Mouse (Mus musculus): Measurements from ENCODE around the gene Egfem1. TPM values are rescaled to one million over a fixed set of nuclear protein-coding genes. Genes with fewer than 3 reads are reported as not detected.

The Egfem1 gene
- total RNA-seq, 4 experiments from 2014 or later = 27.9 to 44.9 (median 36.0) TPM

DNA sequence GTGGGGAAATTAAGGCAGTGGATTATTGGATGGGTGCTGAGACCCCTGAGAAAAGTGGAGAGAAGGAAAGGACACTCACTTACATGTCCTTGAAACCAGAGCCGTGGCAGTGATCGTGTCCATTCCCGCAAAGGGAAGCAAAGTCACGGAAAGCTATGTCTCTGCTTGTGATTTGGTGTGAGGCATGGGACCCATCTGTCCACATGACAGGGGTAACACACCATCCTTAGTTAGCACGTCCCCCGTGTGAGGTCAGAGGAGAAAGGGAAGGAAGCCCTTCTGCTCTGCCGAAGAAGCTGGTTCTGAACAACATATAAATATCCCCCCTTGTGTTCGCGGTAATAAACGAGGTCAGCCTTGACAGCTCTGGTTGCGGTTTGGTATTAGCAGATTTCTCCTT lies 52.7 kb downstream of the Egfem1 start:
- DNase-seq (ENCODE audit: low spot score in 2 of 2) = no peak

DNA sequence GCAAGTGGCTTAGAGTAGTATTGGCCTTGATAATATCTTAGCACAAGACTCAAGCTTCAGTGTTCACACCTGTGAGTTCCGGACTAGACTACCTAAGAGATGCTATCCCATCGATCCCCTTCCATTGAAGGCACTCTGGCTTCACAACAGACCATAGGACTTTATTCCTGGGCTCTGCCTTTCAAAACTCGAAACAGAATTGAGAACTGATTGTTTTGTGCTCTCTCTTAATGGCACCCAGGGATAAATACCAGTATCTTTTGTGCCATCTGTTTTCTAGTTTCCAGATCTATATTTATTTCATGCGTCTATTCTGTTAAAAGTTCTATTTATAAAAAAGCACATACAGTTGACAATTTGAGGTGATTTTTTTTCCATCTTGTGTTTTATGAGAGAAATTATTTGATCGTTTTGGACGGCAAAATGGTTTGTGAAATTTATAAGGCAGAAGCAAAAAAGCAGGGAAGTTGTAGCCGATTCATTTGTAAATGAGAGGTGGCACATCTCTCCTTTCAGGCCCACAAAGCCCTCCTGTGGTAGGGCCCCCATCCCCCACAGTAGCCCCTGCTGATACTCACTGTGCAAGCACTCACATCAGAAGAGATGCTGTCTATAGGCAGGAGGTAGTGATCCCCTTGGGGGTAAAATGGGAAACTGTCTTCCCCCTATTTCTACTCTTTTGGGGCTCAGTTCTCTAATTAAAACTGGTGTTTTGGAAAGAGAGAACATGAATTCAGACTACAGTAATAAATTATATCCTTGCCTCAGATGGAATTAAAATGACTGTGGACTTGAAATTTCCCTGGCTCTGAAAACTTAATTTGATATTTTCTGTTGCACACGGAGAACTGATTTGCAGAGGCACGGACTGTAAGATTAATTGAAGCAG lies 53.6 kb downstream of the Egfem1 start:
- no peak for DNase-seq (ENCODE audit: low spot score in 2 of 2)

DNA sequence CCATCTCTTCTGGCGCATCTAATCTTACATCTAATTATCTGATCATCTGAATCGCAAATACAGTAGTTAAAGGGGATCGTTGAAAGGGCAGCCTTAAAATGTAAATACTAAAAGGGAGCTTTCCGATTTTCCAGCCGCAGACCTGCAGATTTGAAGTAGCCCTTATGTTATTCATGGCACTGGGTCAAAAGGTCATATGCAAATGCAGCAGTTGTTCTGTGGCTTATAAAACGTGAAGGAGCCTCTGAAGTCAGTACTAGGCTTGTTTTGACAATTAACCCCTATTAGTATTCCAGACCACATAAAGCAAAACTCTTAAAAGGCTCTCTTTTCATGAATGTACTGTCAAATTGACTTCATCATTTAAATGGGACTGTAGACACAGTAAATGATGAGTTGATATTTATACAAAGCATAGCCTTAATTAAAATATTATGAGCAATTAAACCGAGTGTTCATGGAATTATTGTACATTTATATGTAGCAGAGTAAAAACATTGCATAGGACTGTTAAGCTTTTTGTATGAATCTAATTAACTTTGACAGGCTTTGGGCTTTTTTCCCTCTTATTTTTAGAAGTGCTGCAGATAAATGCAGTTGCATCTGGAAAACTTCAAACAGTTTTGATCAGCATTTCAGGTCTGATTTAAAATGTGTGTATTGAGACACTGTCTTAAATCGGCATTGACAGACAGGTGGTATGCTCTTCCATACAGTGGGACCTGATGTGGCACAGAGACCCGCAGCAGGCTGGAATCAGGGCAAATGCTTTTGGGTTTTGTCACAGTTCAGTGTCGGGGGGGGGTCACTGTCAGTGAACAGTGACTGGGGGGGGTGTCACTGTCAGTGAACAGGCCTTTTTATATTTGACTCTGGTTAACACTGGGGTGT lies 54.5 kb downstream of the Egfem1 start:
- no peak for DNase-seq (ENCODE audit: low spot score in 2 of 2)

DNA sequence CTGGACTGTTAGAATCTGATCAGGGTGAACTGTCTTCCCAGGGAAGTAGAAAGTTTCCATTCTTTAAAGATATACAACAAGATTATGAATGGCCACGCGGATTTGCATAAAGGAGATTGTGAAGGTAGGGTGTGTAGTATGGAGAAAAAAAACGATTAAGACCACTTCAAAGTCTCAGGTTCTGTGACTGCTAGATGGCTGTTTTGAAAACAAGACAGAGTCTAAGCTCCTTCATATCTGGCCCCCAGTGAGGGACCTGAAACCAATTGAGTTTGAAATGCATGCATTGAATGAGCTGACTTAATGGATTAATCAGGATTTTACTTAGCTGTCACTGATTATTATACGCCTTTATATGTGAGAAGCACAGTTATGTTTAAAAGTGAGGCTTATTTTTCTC lies 86.6 kb downstream of the Egfem1 start:
- no peak for DNase-seq (ENCODE audit: low spot score in 2 of 2)

- DNase-seq (ENCODE audit: low spot score in 2 of 2) = no peak
Observed at GRCm38 (mm10) chr3:29169003-29169402, 87.2 kb downstream of the Egfem1 start.

- DNase-seq (ENCODE audit: low spot score in 2 of 2) = no peak
Observed at GRCm38 (mm10) chr3:29176991-29177390, 95.2 kb downstream of the Egfem1 start.

DNA sequence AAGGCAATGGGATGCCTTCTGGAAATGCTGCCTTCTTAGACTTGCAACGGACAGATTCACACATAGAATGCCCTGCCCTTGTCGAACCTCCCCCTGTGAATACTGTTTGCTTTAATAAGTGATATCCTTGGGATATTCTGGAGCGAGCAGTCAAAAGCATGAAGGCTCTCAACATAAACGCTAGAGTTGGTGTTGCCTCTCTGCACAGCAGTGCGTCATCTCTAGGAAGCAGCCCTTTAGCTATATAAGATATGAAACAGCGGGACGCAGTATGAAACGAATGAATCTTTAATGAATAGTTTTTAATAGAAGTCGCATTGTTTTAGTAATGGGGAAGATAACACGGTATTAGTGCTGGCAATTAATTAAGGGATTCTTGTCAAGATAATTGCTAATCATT lies 101.2 kb downstream of the Egfem1 start:
- DNase-seq (ENCODE audit: low spot score in 2 of 2) = no peak

DNA sequence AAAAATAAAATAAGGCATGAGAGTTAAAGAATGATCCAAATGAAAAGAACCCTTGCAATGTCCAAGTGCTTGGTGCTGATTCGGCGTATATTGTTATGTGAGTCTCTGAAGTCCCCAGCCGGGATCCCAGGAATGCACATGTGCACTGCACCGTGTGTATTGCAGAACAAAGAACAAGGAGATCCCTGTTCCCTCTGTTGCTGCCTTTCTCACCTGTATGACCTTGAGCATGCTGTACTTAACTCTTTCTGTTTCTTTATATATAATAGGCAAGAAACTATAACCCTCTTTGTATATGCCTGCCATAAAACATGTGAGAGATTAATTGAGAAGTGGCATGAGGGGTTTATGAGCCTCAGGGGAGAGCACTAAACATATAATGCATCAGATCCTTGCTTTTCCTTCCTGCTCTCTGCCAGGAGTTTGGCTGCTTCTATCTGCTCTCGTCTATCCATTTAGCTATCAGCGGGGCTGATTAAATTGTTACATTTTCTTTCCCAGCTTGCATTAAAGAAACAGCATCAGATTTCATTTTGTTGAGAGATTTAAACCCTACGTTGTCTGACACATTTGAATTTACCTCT lies 101.9 kb downstream of the Egfem1 start:
- DNase-seq (ENCODE audit: low spot score in 2 of 2) = no peak

DNA sequence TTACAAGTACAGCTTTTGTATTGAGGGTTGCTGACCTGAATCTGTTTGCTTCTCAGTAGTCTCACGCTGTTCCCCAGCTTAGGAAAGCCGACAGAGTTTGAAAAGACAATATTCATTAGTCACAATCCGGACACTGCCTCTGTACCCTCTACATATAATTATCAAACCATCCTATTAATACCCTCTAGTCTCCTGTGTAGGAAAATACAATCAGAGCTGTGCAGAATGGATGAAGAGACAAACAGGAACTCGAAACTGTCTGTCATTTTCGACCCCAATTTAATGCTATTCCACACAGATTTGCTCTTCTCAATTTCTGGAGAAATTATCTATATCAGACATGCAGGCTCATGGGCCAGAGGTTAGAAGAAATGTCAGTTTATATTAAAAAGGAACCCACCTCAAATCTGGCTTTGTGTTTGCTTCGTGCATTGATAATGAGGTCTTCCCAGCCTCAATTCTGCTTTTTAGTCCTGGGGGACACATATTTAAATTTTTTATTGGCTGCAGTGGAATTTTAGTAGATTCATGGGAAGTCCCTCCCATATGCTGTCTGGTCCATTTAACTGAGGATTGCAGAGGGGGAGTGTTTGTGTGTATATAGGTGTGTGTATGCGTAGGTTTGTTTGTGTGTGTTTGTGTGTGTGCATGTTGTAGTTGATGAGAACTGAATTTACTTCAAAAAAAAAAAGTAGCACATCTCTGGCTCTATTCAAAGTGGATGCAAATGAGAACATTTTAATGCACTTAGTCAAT lies 102.8 kb downstream of the Egfem1 start:
- DNase-seq (ENCODE audit: low spot score in 2 of 2) = no peak

DNA sequence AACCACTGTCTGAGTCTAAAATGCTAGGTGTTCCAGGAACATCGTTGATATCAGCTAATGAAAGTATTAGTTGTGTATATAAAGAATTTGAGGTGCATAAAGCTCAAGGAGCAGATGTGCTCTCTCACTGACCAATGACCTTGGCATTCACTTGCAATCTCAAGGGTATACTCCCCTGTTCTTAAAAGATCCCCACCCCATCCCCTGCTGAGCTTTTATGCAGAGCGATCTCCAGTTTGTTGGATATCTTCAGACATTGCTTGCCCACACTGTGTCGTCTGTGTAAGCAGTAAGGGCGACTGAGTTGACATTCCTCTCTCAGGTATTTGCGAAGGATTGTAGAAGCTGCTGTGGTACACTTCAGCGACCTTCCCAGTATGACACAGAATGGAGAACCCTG lies 108.4 kb downstream of the Egfem1 start:
- no peak for DNase-seq (ENCODE audit: low spot score in 2 of 2)

DNA sequence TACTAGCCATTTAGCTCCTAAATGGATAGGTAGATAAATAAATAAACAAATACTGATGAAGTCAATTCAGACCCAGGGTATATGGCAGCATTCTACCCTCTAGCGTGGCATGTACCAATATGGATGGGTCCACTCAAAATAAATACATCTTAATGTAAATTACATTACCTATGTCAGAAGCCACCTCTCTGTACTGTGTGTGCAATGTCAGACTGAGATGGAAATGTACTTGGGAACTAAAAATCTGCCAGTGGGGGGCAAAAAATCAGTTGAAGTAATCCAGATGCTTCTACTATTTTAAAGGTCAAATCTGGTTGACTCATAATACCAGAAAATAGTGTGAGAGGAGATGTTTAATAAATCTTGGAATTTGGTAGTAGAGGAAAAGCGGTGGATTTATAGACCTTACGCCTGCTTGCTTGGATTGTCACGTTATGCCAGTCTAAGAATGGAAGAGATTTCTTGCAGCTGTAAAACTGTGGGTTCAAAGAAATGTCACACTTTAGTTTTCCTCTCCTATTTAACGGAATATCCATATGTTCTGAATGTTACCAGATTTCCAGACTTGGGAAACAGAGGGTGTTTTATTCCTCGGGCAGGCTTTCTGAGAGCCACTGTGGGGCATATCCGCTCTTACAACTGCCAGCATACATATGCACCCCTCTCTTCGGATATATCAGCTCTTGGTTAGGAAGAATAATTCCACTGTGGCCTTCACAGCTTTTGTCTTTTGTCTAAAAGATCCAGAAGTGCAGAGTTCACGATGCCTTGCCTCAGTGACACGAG lies 116.1 kb downstream of the Egfem1 start:
- DNase-seq (ENCODE audit: low spot score in 2 of 2) = no peak

DNA sequence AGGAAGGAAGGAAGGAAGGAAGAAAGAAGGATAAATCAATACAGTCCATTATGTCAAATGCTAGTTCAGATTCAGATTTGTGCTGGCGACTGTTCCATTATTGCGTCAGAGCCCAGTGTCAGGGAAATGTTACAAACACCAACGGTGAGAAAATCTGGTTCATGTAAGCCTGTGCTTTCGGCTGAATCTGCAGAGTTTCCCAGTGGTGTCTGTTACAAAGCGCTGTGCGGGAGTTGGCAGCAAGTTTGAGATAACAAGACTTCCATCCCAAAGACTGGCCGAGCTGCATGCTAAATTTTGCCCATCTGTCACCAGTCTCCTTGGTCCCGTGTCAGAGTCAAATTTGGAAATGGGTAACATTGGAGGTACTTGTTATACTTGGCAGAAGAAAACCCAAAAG lies 118.8 kb downstream of the Egfem1 start:
- peak in 1 of 2 experiments; percentile 14 for DNase-seq (ENCODE audit: low spot score in 2 of 2)

DNA sequence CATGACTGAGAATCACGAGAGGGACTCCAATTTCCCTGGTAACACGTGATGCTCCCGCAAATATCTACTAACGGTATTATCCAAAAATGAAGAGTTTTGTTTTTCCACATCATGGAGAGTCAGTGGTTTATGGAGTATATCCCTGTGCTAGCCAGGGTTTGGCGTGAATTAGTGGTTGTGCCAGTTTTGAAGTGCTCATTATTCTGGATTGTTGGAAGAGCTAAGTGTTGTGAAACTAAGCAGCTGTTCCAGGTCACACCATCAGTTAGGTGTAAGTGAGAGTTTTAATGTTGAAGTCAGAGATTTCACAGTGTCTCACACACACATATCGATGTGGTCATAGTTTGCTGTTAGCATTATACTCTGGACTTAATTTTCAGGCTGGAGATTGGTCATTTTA lies 120.7 kb downstream of the Egfem1 start:
- DNase-seq (ENCODE audit: low spot score in 2 of 2) = no peak

DNA sequence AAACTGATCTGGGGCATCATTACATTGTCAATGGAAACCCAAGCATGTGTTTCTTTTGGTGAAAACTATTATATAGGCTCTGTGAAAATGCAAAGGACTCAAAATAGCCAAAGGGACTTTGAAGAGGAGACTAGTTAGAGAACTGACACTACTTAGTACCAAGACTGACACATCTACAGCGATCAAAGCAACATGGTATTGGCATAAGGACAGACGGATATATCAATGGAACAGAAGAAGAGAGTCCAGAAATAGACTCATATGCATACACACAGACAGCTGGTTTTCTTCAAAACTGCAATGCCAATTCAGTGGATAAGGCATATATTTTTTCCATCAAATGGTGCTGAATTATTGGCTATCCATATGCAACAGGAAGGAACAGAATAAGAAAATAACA lies 140.6 kb downstream of the Egfem1 start:
- DNase-seq (ENCODE audit: low spot score in 2 of 2) = no peak

GRCm38 (mm10) chr3:29229712-29230111 lies 147.9 kb downstream of the Egfem1 start:
- DNase-seq (ENCODE audit: low spot score in 2 of 2) = no peak

DNA sequence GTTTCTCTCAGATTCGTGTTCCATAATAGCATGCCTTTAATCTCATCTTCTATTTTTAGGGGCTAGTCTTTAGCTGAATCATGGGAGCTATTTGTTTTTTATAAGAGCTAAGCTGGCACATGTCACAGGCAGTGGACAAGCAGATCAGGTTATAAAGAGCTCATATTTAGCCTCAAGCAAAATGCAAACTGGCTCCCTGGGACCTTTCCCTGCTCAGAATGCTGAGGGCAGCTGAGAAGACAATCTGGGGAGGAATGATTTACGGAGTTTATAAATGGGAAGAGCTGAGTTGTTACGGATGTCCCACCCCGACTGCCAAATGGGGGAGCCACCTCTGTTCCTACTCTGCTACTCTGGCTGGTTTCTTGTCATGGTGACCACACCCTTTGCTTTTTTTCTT lies 153.7 kb downstream of the Egfem1 start:
- DNase-seq (ENCODE audit: low spot score in 2 of 2) = no peak

DNA sequence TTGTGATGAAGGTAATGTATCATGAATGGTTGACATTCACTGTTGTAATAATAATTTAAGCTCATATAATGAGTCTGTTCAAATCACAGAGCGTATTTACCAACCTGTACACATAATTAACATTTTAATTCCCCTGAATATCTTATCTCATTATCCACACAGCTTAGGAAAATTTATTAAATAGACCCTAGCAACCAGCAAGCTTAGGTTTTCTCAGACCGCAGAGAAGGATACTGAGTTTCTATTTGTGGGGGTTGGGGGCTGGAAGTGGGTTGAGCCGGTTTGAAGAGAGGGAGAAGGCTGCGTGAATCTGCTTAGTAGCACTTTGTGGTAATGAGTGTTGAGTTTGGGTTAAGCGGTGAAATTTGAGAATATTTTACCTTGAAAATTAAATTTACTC lies 154.7 kb downstream of the Egfem1 start:
- no peak for DNase-seq (ENCODE audit: low spot score in 2 of 2)

- no peak for DNase-seq (ENCODE audit: low spot score in 2 of 2)
Observed at GRCm38 (mm10) chr3:29243600-29243999, 161.8 kb downstream of the Egfem1 start.

DNA sequence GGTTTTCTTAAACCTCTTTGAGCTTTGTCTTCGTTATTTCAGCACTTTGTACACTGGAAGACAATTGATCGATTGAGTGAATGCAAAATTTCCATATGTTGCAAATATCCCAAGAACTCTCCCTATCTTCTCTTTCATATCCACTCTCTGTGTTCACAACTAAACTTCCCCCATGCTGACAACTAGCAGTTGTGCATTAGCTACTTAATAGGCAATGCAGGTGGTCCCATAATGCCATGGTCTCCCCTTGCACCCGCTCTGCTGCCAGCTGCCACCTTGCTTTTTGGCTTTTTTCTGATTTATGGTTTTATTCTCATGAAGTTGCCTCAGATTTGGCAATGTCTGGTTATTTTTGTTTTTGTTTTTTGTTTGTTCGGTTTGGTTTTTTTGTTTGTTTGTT lies 209.8 kb downstream of the Egfem1 start:
- DNase-seq (ENCODE audit: low spot score in 2 of 2) = no peak

DNA sequence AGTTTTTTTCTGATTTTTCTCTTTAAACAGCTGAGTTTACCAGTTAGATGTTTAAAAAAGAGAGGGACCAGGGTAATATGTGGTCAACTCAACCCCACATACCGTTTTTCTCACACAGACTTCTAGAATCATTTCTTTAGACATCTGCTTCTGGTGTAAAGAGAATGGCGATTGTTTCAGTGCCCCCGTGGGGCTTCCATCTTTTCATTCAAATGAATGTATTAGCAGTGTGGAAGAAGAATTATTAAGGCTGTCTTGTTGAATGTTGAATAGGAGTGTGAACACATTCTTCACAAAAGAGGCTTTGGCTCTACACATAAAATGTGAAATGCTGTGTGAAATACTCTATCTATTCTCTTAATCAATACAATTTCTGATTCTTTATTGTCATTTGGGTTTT lies 210.4 kb downstream of the Egfem1 start:
- DNase-seq (ENCODE audit: low spot score in 2 of 2) = no peak

- no peak for DNase-seq (ENCODE audit: low spot score in 2 of 2)
Observed at GRCm38 (mm10) chr3:29293230-29293629, 211.4 kb downstream of the Egfem1 start.

Measured in layer of hippocampus, adult 8-10 months (tissue).